Mouse (Mus musculus) brain, embryonic 18.5 days (tissue): ENCODE measurements around the gene Trpm5.

Experiments used
- DNase-seq: peaks from one replicate; pipeline ENCODE4 v3.0.0-alpha.2; 2012; ENCODE audit warnings: low read depth, low spot score

The Trpm5 gene

GRCm38 (mm10) chr7:143094592-143095553 lies at the start of gene Trpm5:
Trpm5 (minus strand) TSS chr7:143094642.
- DNase-seq, result no peak

GRCm38 (mm10) chr7:143142680-143143079 lies 48.2 kb upstream of the Trpm5 start:
- DNase-seq, result no peak

GRCm38 (mm10) chr7:143139932-143140331 lies 45.5 kb upstream of the Trpm5 start:
- DNase-seq, result no peak

GRCm38 (mm10) chr7:143138789-143139188 lies 44.3 kb upstream of the Trpm5 start:
- no peak for DNase-seq

- no peak for DNase-seq
Observed at GRCm38 (mm10) chr7:143136561-143136960, 42.1 kb upstream of the Trpm5 start.

- no peak for DNase-seq
Observed at GRCm38 (mm10) chr7:143136125-143136524, 41.7 kb upstream of the Trpm5 start.

- DNase-seq, result no peak
Observed at GRCm38 (mm10) chr7:143132815-143133214, 38.4 kb upstream of the Trpm5 start.

GRCm38 (mm10) chr7:143124902-143125301 lies 30.5 kb upstream of the Trpm5 start:
- no peak for DNase-seq

GRCm38 (mm10) chr7:143123876-143124669 lies 29.6 kb upstream of the Trpm5 start:
- no peak for DNase-seq

- no peak for DNase-seq
Observed at GRCm38 (mm10) chr7:143122191-143122590, 27.7 kb upstream of the Trpm5 start.

- no peak for DNase-seq
Observed at GRCm38 (mm10) chr7:143119826-143120225, 25.4 kb upstream of the Trpm5 start.

GRCm38 (mm10) chr7:143119407-143119806 lies 25.0 kb upstream of the Trpm5 start:
- DNase-seq, result no peak

- no peak for DNase-seq
Observed at GRCm38 (mm10) chr7:143116521-143116920, 22.1 kb upstream of the Trpm5 start.

- DNase-seq, result no peak
Observed at GRCm38 (mm10) chr7:143114773-143115172, 20.3 kb upstream of the Trpm5 start.

- DNase-seq, result no peak
Observed at GRCm38 (mm10) chr7:143112395-143112794, 18.0 kb upstream of the Trpm5 start.

GRCm38 (mm10) chr7:143111719-143112118 lies 17.3 kb upstream of the Trpm5 start:
- DNase-seq, result no peak

- DNase-seq, result no peak
Observed at GRCm38 (mm10) chr7:143110803-143111202, 16.4 kb upstream of the Trpm5 start.

GRCm38 (mm10) chr7:143109696-143110095 lies 15.3 kb upstream of the Trpm5 start:
- DNase-seq, result no peak

- no peak for DNase-seq
Observed at GRCm38 (mm10) chr7:143108996-143109660, 14.7 kb upstream of the Trpm5 start.

GRCm38 (mm10) chr7:143108200-143108599 lies 13.8 kb upstream of the Trpm5 start:
- no peak for DNase-seq

GRCm38 (mm10) chr7:143106672-143107465 lies 12.4 kb upstream of the Trpm5 start:
- DNase-seq, result no peak
